Mouse (Mus musculus) c-Kit-negative CD71-positive TER-119-positive erythroid progenitor cells, embryonic 14.5 days (primary cell): Measurements from ENCODE around the gene Ptov1.

Experiments
- DNase-seq: peaks from one replicate; pipeline ENCODE4 v3.0.0-alpha.2; 2013; ENCODE audit warnings: low read depth, low spot score

The Ptov1 gene

GRCm38 (mm10) chr7:44869697-44870528 lies at the start of gene Ptov1:
Ptov1 (minus strand) TSS chr7:44869788.
- DNase-seq, result peak; percentile 42

GRCm38 (mm10) chr7:44919127-44919526 lies 49.5 kb upstream of the Ptov1 start:
- DNase-seq, result no peak

GRCm38 (mm10) chr7:44918219-44918618 lies 48.6 kb upstream of the Ptov1 start:
- no peak for DNase-seq

- no peak for DNase-seq
These were observed 47.3 kb upstream of the Ptov1 start for GRCm38 (mm10) chr7:44916881-44917280.

DNA sequence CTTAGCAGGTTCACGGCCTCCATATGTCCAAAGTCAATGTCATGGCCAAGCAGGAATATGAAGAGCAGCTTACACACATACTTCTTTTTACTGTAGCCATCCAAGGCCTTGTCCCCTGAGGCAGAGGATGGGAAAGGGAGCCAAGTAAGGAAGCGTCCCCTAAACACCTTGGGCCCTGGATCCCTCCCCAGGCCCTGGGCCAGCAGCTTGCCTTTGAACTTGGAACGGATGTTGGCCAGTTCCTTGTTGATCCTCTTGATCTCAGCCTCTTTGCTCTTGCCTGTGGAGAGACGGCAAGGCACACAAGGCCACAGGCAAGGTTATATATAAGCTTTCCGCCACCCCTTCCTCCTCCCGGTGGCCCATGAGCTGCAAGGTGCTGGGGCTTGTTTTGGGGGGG lies 46.6 kb upstream of the Ptov1 start:
- DNase-seq, result no peak

DNA sequence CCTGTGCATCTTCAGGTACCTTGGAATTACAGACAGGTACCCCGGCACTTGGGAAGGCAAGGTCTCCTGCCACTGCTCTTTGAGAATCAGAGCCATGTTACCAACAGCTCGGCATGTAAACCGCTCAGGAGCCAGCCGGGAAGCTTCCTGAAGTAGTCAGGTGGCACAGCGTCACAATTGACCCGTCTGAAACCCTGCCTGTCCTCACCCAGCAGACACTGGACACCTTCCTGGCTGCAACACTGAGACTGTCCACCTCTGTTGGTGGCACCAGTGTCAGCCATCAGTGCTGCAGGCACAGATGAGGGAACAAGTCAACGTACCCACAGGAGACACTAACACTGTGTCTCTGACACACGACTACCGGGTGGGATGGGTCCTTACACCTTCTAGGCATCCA lies 45.7 kb upstream of the Ptov1 start:
- DNase-seq, result no peak

DNA sequence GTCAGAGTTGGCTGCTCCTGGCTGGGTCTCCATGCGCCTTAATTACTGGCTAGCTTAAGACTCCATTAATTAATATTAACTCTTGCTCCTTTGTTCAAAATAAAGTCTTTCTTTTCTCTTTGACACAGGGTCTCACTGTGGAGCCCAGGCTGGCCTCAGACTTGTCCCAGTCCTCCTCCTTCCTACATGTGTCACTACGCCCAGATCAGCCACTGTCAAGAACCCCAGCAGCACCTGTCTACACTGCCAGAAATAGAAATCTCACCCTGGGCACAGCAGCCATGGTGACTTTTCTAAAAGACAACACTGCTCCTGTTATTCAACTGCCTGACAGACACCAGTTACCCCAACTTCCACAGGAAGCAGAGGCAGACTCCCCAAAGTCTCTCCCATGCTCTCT lies 44.8 kb upstream of the Ptov1 start:
- DNase-seq, result no peak

- no peak for DNase-seq
These were observed 39.3 kb upstream of the Ptov1 start for GRCm38 (mm10) chr7:44908706-44909476.

DNA sequence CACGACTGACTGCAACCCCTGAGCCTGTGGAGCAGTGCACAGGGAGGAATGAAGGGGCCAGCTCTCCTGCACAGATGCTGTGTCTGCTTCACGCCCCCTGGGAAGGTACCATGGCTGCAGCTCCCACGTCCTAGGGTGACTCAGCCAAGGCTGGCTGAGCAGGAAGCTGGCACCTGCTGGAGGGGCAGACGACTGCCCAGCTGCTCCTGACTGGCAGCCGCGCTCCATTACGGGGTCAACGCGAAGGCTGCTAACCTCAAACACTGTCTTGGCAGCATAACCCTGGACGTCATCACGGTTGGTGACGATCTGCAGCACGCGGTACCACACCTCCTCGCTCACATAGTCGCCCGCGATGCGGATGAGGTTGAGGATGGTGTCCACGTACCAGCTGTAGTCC lies 35.8 kb upstream of the Ptov1 start:
- DNase-seq, result no peak

DNA sequence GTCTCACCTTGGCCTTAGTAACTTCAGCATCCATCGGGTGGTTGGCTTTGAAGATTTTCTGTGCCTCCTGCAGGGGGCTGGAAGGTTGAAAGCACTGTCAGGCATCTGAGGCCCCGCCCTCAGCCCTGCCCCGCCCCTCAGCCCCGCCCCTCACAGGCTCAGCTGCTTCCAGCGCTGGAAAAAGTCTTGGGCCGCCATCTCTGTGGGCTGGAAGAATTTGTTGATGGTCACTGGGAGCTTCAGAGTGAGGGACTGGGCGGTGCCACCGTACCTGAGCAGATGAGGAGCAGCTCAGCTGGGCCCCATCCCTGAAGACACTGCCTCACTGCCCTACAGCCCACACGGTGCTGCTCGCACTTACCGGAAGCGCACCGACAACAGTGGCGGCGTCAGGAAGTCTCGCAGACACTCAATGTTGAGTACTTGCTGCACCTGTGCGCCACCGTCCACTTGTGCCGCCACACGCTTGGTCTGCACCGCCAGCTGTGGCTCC lies 31.7 kb upstream of the Ptov1 start:
- no peak for DNase-seq

DNA sequence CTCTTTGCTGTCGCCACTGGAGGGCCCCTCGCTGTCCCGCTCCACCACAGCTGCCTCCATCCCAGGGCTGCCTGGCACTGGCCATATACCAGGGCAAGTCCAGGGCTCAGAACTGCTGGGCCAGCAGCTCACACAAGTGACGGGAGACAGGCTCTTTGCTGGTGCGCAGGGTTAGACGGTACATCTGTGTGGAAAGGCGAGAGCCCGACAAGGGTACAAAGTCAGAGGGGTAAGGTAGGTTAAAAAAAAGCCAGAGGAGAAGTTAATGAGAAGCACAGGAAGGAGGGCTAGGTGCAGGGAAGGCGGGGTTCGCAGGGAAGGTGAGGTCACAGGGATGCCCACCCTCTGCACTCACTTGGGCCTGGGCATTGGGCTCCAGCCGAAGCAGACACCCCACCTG lies 31.0 kb upstream of the Ptov1 start:
- no peak for DNase-seq

GRCm38 (mm10) chr7:44898607-44899006 lies 29.0 kb upstream of the Ptov1 start:
- DNase-seq, result no peak

- DNase-seq, result no peak
These were observed 26.9 kb upstream of the Ptov1 start for GRCm38 (mm10) chr7:44896499-44896898.

DNA sequence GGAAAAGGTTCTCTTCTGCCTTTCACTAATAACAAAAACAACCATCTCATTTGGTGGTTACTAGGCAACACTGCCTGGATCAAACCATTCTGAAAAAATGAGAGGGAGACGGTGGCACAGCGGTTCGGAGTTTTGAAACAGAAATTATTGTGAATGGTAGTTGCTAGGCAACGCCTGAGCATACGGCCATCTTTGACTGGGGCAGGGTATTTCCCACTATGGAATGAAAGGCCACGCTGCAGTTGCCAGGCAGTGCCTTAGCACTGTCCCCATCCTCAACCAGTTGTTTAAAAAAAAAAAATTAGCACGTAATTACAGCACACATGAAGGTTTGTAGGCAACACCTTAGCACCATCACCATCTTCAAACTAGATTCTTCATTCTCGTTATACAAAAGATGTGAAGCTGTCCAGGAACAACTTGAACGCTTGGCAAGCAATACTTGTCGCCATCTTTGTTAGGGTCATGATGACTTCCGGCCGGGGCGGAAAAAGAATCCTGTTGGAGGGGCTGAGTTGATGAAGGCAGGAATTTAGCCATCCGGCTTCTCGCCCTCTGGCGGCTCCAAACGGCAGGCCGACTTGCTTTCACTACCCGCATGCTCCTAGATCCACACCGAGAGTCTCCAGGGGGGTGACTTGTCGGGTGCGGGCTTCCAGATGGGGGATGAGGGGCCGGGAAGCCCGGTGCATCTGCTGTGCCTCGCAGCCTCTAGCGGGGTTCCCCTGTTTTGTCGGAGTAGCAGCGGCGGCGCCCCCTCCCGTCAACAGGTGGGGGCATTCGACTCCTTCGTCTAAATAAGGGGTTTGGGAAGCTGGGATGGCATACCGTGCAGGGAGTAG lies 26.2 kb upstream of the Ptov1 start, which contains the start of gene Fuz:
TSS of gene Fuz (plus strand) at position 487 of the 842 bp plus-strand sequence.
- DNase-seq, result peak; percentile 57

DNA sequence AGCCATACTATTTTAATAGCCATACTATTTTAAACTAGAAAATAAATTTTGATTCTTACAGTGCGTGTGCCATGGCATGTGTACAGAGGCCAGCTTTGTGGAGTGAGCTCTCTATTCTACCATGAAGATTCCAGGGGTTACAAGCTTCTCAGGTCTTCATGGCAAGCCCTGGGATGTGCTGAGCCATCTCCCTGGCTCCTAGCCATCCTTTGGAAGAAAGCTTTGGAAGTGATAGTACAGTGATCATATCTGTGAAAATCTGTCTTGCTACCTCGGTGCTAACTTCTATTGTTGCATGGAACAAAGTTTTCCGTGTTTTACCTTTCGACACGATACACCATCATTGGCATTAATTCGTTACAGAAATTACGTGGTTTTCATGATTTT lies 25.6 kb upstream of the Ptov1 start:
- no peak for DNase-seq

DNA sequence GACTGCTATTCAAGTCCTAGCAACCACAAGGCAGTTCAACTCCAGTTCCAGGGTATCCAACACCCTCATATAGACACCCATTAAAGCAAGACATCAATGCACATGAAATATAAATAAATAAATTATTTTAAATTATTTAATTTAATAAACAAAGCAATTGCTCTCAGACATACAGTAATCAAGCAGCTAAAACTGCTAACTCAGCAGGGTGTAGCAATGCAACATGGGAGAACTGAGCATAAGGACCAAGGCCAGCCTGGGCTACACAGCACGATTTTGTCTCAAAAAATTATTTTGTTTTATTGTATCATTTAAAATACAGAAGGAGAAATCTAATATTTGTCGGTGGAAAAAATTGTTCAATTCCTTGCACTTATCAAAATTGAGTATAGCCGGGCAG lies 24.6 kb upstream of the Ptov1 start:
- DNase-seq, result no peak

- no peak for DNase-seq
These were observed 23.6 kb upstream of the Ptov1 start for GRCm38 (mm10) chr7:44893197-44893596.

GRCm38 (mm10) chr7:44892276-44892921 lies 22.8 kb upstream of the Ptov1 start, which contains the start of gene Med25:
Med25 (minus strand) TSS chr7:44892712.
- peak; percentile 79 for DNase-seq

DNA sequence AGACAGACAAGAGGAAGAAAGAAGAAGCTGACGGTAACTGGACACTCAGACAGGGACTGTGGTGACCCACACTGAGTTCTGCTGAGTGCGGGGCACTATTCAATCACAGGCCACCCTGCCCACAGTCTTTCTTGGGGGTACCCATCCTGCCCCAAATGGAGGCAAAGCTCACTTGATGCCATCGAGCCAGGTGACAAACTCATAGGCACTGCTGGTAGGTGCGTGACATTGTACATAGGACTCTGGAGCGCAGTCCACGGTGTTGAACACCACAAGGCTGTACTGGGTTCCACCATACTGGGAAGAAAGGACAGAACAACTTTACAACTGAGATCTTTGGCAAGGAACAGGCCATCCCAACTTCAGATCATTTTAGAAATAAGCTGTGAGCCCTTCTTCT lies 22.0 kb upstream of the Ptov1 start:
- no peak for DNase-seq

- DNase-seq, result no peak
These were observed 21.1 kb upstream of the Ptov1 start for GRCm38 (mm10) chr7:44890737-44891136.

GRCm38 (mm10) chr7:44890180-44890579 lies 20.6 kb upstream of the Ptov1 start:
- DNase-seq, result no peak
